Mouse (Mus musculus) embryo, embryonic 9.5 days (tissue): ENCODE results near the gene Arfgef2.
A peak's percentile ranks its signal among the peaks of the same experiment; 100 is the strongest.

Experiments used
- DNase-seq: peaks from one replicate; pipeline ENCODE4 v3.0.0-alpha.2; 2017; ENCODE audit errors: extremely low spot score

Arfgef2 gene

DNA sequence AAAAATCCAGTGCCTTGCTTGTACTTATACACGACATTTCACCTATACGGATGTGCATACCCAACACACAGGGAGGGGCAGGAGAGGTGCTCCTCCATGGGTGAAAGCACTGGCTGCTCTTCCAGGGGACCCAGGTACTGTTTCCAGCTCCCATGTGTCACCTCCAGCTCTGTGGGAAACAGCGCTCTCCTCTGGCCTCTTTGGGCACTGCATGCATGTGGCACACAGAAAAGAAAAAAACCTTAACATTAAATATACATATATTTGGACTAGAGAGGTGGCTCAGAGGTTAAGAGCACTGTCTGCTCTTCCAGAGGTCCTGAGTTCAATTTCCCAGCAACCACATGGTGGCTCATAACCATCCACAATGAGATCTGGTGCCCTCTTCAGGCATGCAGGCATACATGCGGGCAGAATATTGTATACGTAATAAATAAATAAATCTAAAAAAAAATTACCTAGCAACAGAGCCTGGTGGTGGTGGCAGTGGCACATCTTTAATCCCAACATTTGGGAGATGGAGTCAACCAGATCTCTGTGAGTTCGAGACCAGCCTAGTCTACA lies 98.4 kb downstream of the Arfgef2 start:
- DNase-seq: no peak

DNA sequence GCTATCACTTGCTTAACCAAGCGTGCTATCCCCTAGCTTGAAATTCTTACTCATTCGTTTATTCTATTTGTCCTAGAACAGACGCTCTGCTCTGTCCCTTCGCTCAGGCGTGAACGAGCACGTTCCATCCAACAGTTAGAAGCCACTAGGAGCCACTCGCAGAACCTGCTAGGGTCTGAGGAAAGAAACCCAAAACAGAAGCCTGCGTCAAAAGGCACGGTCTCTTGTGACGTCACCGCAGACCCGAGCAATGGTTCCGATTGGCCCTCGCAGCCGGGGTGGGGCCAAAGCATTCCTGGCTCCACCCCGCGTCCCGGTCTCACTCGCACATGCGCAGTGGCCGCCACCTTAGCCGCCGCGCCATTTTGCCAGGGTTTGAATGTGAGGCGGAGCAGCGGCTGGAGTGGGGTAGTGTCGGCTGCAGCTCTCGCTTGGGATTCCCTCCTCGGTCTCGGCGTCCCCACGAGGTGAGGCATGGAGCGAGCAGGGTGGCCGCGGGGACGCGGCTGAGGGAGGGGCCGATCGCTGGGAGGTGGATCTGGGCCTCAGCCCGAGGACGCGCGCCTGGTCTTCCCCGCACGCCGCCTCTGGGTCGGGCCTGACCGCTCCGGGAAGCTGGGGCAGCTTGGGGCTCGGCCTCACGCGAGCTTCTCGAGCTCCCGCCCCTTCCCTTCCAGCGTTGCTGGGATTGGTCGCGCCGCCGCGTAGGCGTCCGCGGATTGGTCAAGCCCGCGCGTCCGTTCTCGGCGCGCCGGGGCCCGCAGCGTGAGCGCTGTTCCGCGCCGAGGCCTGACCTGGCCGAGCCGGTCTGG lies 100.5 kb downstream of the Arfgef2 start, which contains the start of gene Cse1l:
Cse1l (plus strand) TSS at position 330 of the 812 bp plus-strand sequence.
- peak; percentile 99 for DNase-seq

GRCm38 (mm10) chr2:166906523-166907182 lies 101.3 kb downstream of the Arfgef2 start:
- no peak for DNase-seq

DNA sequence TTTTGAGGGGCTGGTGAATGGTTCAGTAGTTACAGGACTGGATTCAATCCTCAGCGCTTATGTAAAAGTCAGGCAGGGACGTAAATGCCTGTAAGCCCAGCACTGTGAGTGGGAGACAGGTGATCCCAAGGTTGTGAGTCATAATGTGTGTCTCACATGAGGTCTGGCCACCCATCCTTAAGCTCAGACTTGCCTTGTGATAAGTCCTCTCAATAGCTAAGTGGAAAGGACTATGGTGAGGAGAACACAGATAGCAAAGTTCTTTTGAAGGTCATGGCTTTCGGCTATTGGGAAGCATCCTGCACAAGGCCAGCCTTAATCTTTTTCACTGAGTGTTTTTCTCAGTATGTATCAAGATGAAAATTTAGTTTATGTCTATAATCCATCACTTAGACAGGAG lies 104.3 kb downstream of the Arfgef2 start:
- no peak for DNase-seq

DNA sequence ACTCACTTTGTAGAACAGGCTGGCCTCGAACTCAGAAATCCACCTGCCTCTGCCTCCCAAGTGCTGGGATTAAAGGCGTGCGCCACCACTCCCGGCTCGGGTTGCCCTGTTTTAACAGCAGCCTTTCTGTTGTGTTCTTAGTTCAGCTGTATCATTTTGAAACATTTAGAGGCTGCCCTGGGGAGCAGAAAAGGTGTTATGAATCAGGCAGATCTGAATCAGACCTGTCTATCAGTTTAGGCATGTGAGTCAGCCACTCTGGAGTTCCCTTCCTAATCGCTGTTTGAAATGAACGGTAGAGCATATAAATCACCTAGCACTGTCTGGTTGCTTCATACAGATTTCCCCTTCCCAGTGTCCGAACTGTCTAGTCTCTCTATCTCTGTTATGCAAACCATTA lies 105.1 kb downstream of the Arfgef2 start:
- no peak for DNase-seq

DNA sequence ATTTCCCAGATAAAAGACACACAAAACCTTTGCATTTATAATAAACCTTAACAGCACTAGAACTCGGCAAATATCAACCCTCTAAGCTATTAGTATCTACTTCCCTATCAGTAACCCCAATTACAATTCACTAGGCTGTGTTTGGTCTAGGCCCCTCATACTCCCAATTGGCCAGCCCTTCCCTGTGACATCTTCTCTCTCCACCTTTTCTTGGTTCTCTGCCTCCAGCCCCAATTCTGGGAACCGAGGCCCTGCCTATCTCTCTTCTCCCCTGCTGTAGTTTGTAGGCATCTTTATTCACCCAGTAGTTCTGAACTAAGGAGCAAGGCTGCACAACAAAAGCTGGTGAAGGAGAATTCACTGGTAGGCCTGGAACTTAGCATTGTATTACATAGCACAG lies 118.6 kb downstream of the Arfgef2 start:
- DNase-seq: no peak

- DNase-seq: no peak
Measured at GRCm38 (mm10) chr2:166933943-166934342, 128.6 kb downstream of the Arfgef2 start.

GRCm38 (mm10) chr2:166934416-166934815 lies 129.0 kb downstream of the Arfgef2 start:
- DNase-seq: no peak

DNA sequence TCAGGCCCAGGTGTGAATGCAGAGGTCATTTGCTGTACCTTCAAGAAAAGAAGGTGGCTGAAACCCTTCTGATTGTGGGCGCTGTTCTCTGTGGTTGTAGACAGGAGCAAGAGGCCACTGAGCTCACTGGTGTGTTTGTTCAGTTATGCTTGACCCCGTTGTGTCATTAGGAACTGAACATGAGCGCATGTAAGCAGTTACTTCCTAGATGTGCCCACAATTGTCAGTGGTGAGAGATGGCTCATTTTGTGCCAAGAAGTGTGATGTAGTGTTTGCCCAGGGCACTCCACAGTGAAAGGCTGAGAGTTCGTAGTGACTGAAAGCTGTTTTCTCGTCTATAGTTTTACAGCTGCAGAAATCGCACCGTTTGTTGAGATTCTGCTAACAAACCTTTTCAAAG lies 130.2 kb downstream of the Arfgef2 start:
- no peak for DNase-seq

DNA sequence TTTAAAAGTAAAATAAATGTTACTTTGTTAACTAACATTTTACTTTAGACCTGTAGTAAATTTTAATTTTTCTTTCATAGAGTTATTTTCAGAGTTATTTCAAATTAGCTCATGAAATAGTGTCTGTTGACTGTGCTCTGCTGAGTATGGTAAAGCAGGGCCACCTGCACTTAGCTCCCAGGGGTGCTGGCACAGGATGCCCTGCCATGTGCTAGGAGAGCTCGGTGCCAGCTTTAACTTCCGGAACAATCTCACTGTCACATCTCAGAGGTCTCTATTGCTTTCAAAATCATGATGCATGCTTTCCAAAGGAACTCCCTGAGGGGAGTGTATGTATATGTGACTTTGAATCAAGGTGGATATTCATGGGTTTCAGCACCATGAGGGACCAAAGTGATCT lies 130.8 kb downstream of the Arfgef2 start:
- no peak for DNase-seq

GRCm38 (mm10) chr2:166943146-166943545 lies 137.8 kb downstream of the Arfgef2 start:
- no peak for DNase-seq

GRCm38 (mm10) chr2:166944346-166944745 lies 139.0 kb downstream of the Arfgef2 start:
- DNase-seq: no peak

GRCm38 (mm10) chr2:166945456-166945855 lies 140.1 kb downstream of the Arfgef2 start:
- DNase-seq: peak; percentile 39
